Mouse (Mus musculus): Measurements from ENCODE around the gene Wipi1.

DNA sequence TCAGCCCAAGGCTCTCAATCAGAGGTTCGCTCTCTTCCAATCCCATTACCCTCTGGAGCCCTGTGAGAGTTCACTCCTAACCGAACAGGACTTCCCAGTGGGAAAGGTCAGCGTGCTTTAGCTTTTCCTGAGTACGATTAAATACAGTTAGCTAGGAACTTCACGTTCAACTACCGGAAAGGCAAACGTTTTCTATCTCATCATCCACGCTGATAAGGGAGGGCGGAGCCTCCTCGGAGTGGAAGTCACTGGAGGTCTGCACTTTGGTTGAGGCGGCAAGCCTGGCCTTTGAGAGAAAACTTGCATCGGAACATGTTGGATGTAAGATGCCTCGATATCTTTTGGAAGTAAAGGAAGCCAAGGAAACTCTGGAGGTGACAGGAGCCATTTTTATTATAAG is 24.7 kb downstream of the Wipi1 start:
- no peak for TF ChIP-seq CTCF (IDR thresholded peaks at IDR 0.05; ENCODE audit: low read depth, low read length)
- no peak for TF ChIP-seq POLR2A (IDR thresholded peaks at IDR 0.05; ENCODE audit: borderline replicate concordance, low read depth, low read length)
